Mouse (Mus musculus): ENCODE measurements around the gene Trp73. TPM values are rescaled to one million over a fixed set of nuclear protein-coding genes. Genes with fewer than 3 reads are reported as not detected.

Trp73 gene
- total RNA-seq, 1 experiment = 2.6 TPM

GRCm38 (mm10) chr4:154103386-154103785 is 36.6 kb downstream of the Trp73 start:
- Histone ChIP-seq H3K9me3 (ENCODE audit: control insufficient read depth, insufficient read depth, low read depth, low read length) (no peaks in the 10 kb centered on the region), H3K4me1 (ENCODE audit: control insufficient read depth in 2 of 2, insufficient read depth in 2 of 2, low read length in 2 of 2, poor library complexity in 1 of 2) (peaks cover 0 to 3% of the 10 kb centered on the region in 2 experiments; a peak in 1 of 4 replicates), H3K4me3 (ENCODE audit: insufficient read depth in 1 of 2, low read depth in 1 of 2, low read length in 2 of 2, poor library complexity in 1 of 2, severe bottlenecking in 1 of 2) (no peak overlapping the region), H3K36me3 (ENCODE audit: control insufficient read depth, insufficient read depth, low read length, poor library complexity, severe bottlenecking) (no peaks in the 10 kb centered on the region), H3K27ac (ENCODE audit: insufficient read depth, low read depth, low read length, poor library complexity, severe bottlenecking) (no peak overlapping the region), H3K9ac (ENCODE audit: insufficient read depth, low read depth, low read length, poor library complexity, severe bottlenecking) (no peak overlapping the region)
- TF ChIP-seq ZC3H11A (IDR thresholded peaks at IDR 0.05; ENCODE audit: borderline replicate concordance, low read depth, low read length) (no peak), ZNF384 (IDR thresholded peaks at IDR 0.05; ENCODE audit: low read depth, low read length) (no peak), HCFC1 (IDR thresholded peaks at IDR 0.05; ENCODE audit: borderline replicate concordance, insufficient read depth, low read length) (no peak), MAFK (IDR thresholded peaks at IDR 0.05; ENCODE audit: insufficient read depth, low read depth, low read length) (no peak), CHD2 (IDR thresholded peaks at IDR 0.05; ENCODE audit: low read depth, low read length) (no peak)
- in situ Hi-C loops (cut with MboI; ENCODE audit: low sequenced_read_pairs in 2 of 2, unreplicated experiment in 2 of 2) = no loop called here
- DNase-seq (ENCODE audit: low read depth, low spot score) = no peak

- no peak for TF ChIP-seq HCFC1 (IDR thresholded peaks at IDR 0.05; ENCODE audit: borderline replicate concordance, insufficient read depth, low read length)
- no peak for TF ChIP-seq CHD2 (IDR thresholded peaks at IDR 0.05; ENCODE audit: low read depth, low read length)
- no peak for TF ChIP-seq ZNF384 (IDR thresholded peaks at IDR 0.05; ENCODE audit: low read depth, low read length)
- TF ChIP-seq MAFK (IDR thresholded peaks at IDR 0.05; ENCODE audit: insufficient read depth, low read depth, low read length) = no peak
- no peak for TF ChIP-seq ZC3H11A (IDR thresholded peaks at IDR 0.05; ENCODE audit: borderline replicate concordance, low read depth, low read length)
- Histone ChIP-seq H3K4me3 (ENCODE audit: insufficient read depth in 1 of 2, low read depth in 1 of 2, low read length in 2 of 2, poor library complexity in 1 of 2, severe bottlenecking in 1 of 2) (no peak overlapping the region), H3K9ac (ENCODE audit: insufficient read depth, low read depth, low read length, poor library complexity, severe bottlenecking) (no peak overlapping the region), H3K4me1 (ENCODE audit: control insufficient read depth in 2 of 2, insufficient read depth in 2 of 2, low read length in 2 of 2, poor library complexity in 1 of 2) (peaks cover 2 to 22% of the 10 kb centered on the region in 2 experiments; a peak in 2 of 4 replicates), H3K9me3 (ENCODE audit: control insufficient read depth, insufficient read depth, low read depth, low read length) (no peaks in the 10 kb centered on the region), H3K36me3 (ENCODE audit: control insufficient read depth, insufficient read depth, low read length, poor library complexity, severe bottlenecking) (no peaks in the 10 kb centered on the region), H3K27ac (ENCODE audit: insufficient read depth, low read depth, low read length, poor library complexity, severe bottlenecking) (no peak overlapping the region)
- in situ Hi-C loops (cut with MboI; ENCODE audit: low sequenced_read_pairs in 2 of 2, unreplicated experiment in 2 of 2) = no loop called here
- DNase-seq (ENCODE audit: low read depth, low spot score) = no peak
Observed at GRCm38 (mm10) chr4:154099361-154099760, 40.6 kb downstream of the Trp73 start.

- in situ Hi-C loops (cut with MboI; ENCODE audit: low sequenced_read_pairs in 2 of 2, unreplicated experiment in 2 of 2) = no loop called here
- H3K9ac ChIP-seq (ENCODE audit: insufficient read depth, low read depth, low read length, poor library complexity, severe bottlenecking) = no peak overlapping the region; the same call in 1 of the 2 replicates
- no peaks in the 10 kb centered on the region for H3K36me3 ChIP-seq (ENCODE audit: control insufficient read depth, insufficient read depth, low read length, poor library complexity, severe bottlenecking)
- H3K27ac ChIP-seq (ENCODE audit: insufficient read depth, low read depth, low read length, poor library complexity, severe bottlenecking) = peak overlapping the region; percentile 26; the same call in 1 of the 2 replicates
- no peak for DNase-seq (ENCODE audit: low read depth, low spot score)
- TF ChIP-seq CHD2 (IDR thresholded peaks at IDR 0.05; ENCODE audit: low read depth, low read length) = no peak
- TF ChIP-seq HCFC1 (IDR thresholded peaks at IDR 0.05; ENCODE audit: borderline replicate concordance, insufficient read depth, low read length) = no peak
- no peak for TF ChIP-seq ZNF384 (IDR thresholded peaks at IDR 0.05; ENCODE audit: low read depth, low read length)
- TF ChIP-seq MAFK (IDR thresholded peaks at IDR 0.05; ENCODE audit: insufficient read depth, low read depth, low read length) = no peak
- TF ChIP-seq ZC3H11A (IDR thresholded peaks at IDR 0.05; ENCODE audit: borderline replicate concordance, low read depth, low read length) = no peak
- H3K9me3 ChIP-seq (ENCODE audit: control insufficient read depth, insufficient read depth, low read depth, low read length) = no peaks in the 10 kb centered on the region
- peaks cover 2 to 22% of the 10 kb centered on the region in 2 experiments; a peak in 2 of 4 replicates for H3K4me1 ChIP-seq (ENCODE audit: control insufficient read depth in 2 of 2, insufficient read depth in 2 of 2, low read length in 2 of 2, poor library complexity in 1 of 2)
- H3K4me3 ChIP-seq (ENCODE audit: insufficient read depth in 1 of 2, low read depth in 1 of 2, low read length in 2 of 2, poor library complexity in 1 of 2, severe bottlenecking in 1 of 2) = peak overlapping the region; percentile 0 to 33; a peak in 1 of 4 replicates
Observed at GRCm38 (mm10) chr4:154096111-154096510, 43.9 kb downstream of the Trp73 start.

GRCm38 (mm10) chr4:154093210-154093609 is 46.8 kb downstream of the Trp73 start:
- Histone ChIP-seq H3K9me3 (ENCODE audit: control insufficient read depth, insufficient read depth, low read depth, low read length) (no peaks in the 10 kb centered on the region), H3K4me3 (ENCODE audit: insufficient read depth in 1 of 2, low read depth in 1 of 2, low read length in 2 of 2, poor library complexity in 1 of 2, severe bottlenecking in 1 of 2) (no peak overlapping the region), H3K27ac (ENCODE audit: insufficient read depth, low read depth, low read length, poor library complexity, severe bottlenecking) (no peak overlapping the region), H3K9ac (ENCODE audit: insufficient read depth, low read depth, low read length, poor library complexity, severe bottlenecking) (no peak overlapping the region), H3K4me1 (ENCODE audit: control insufficient read depth in 2 of 2, insufficient read depth in 2 of 2, low read length in 2 of 2, poor library complexity in 1 of 2) (peaks cover 2 to 26% of the 10 kb centered on the region in 2 experiments; a peak in 2 of 4 replicates), H3K36me3 (ENCODE audit: control insufficient read depth, insufficient read depth, low read length, poor library complexity, severe bottlenecking) (no peaks in the 10 kb centered on the region)
- DNase-seq (ENCODE audit: low read depth, low spot score) = no peak
- TF ChIP-seq ZC3H11A (IDR thresholded peaks at IDR 0.05; ENCODE audit: borderline replicate concordance, low read depth, low read length) (no peak; the same call in 1 of the 2 replicates), MAFK (IDR thresholded peaks at IDR 0.05; ENCODE audit: insufficient read depth, low read depth, low read length) (no peak), ZNF384 (IDR thresholded peaks at IDR 0.05; ENCODE audit: low read depth, low read length) (no peak), HCFC1 (IDR thresholded peaks at IDR 0.05; ENCODE audit: borderline replicate concordance, insufficient read depth, low read length) (no peak), CHD2 (IDR thresholded peaks at IDR 0.05; ENCODE audit: low read depth, low read length) (no peak)
- in situ Hi-C loops (cut with MboI; ENCODE audit: low sequenced_read_pairs in 2 of 2, unreplicated experiment in 2 of 2) = no loop called here
